Mouse (Mus musculus) G1E (cell line): ENCODE measurements at regions not wholly inside any gene's neighbourhood (a gene's known extent, or its start where the extent isn't known, plus 50 kb on each side); places are given as distances from the start of the nearest gene placed in this dataset.

Source experiments
- CTCF ChIP-seq: IDR thresholded peaks from 2 replicates; pipeline ENCODE4 v1.5.1; 2012; ENCODE audit warnings: low read depth, low read length, inconsistent platforms, mixed read lengths
- GATA1 ChIP-seq: IDR thresholded peaks from 2 replicates; pipeline ENCODE4 v1.6.1; 2012; ENCODE audit warnings: borderline replicate concordance, low read length, inconsistent platforms, mixed read lengths
- GATA2 ChIP-seq: IDR thresholded peaks from 2 replicates; pipeline ENCODE4 v1.6.1; 2012; ENCODE audit warnings: low read depth, low read length, inconsistent platforms, borderline replicate concordance
- TAL1 ChIP-seq: conservative IDR thresholded peaks from 2 replicates; pipeline ENCODE4 v1.6.1; 2012; ENCODE audit warnings: low read depth, low read length, inconsistent platforms, mixed read lengths

- TF ChIP-seq CTCF = no peak
- no peak for TF ChIP-seq GATA2
- no peak for TF ChIP-seq GATA1
- no peak for TF ChIP-seq TAL1
Observed at GRCm38 (mm10) chr7:125270711-125271110, 173.8 kb upstream of the Kdm8 start.
